Mouse (Mus musculus): Measurements from ENCODE around the gene Gm49383.
"Not testable (repeated sequence)": the region's sequence is repeated elsewhere in the genome, so short reads cannot be mapped to it uniquely, and the experiment has no call there.

Gene Gm49383

GRCm38 (mm10) chr12:69166861-69167581, 29.9 kb downstream of the Gm49383 start:
- DNase-seq (ENCODE audit: low read depth, low spot score) = not testable (repeated sequence)

GRCm38 (mm10) chr12:69164904-69165303, 32.0 kb downstream of the Gm49383 start:
- DNase-seq (ENCODE audit: low read depth, low spot score) = peak; percentile 52

- not testable (repeated sequence) for DNase-seq (ENCODE audit: low read depth, low spot score)
These were observed 33.3 kb downstream of the Gm49383 start for GRCm38 (mm10) chr12:69163586-69163985.

GRCm38 (mm10) chr12:69160677-69161076, 36.2 kb downstream of the Gm49383 start:
- DNase-seq (ENCODE audit: low read depth, low spot score) = not testable (repeated sequence)

- DNase-seq (ENCODE audit: low read depth, low spot score) = peak; percentile 90
These were observed 37.3 kb downstream of the Gm49383 start for GRCm38 (mm10) chr12:69159578-69159940.

GRCm38 (mm10) chr12:69158765-69159577, 37.9 kb downstream of the Gm49383 start, which contains the start of gene Rps29:
Rps29 (minus strand) TSS chr12:69159186.
- DNase-seq (ENCODE audit: low read depth, low spot score) = peak; percentile 100

GRCm38 (mm10) chr12:69158366-69158764, 38.5 kb downstream of the Gm49383 start:
- peak; percentile 38 for DNase-seq (ENCODE audit: low read depth, low spot score)

- peak; percentile 38 for DNase-seq (ENCODE audit: low read depth, low spot score)
These were observed 39.8 kb downstream of the Gm49383 start for GRCm38 (mm10) chr12:69157107-69157506.

- DNase-seq (ENCODE audit: low read depth, low spot score) = no peak
These were observed 40.5 kb downstream of the Gm49383 start for GRCm38 (mm10) chr12:69156436-69156835.

- no peak for DNase-seq (ENCODE audit: low read depth, low spot score)
These were observed 41.0 kb downstream of the Gm49383 start for GRCm38 (mm10) chr12:69155923-69156322.

- no peak for DNase-seq (ENCODE audit: low read depth, low spot score)
These were observed 46.9 kb downstream of the Gm49383 start for GRCm38 (mm10) chr12:69150049-69150448.

- DNase-seq (ENCODE audit: low read depth, low spot score) = peak; percentile 52
These were observed 49.7 kb downstream of the Gm49383 start for GRCm38 (mm10) chr12:69147166-69147735.

- DNase-seq (ENCODE audit: low read depth, low spot score) = no peak
These were observed 53.4 kb downstream of the Gm49383 start for GRCm38 (mm10) chr12:69143460-69143859.

- no peak for DNase-seq (ENCODE audit: low read depth, low spot score)
These were observed 57.1 kb downstream of the Gm49383 start for GRCm38 (mm10) chr12:69139841-69140240.

GRCm38 (mm10) chr12:69139201-69139600, 57.7 kb downstream of the Gm49383 start:
- no peak for DNase-seq (ENCODE audit: low read depth, low spot score)
